Comparison of ENCODE assay signal across 16 mouse cellular contexts in the genomic region with DNA sequence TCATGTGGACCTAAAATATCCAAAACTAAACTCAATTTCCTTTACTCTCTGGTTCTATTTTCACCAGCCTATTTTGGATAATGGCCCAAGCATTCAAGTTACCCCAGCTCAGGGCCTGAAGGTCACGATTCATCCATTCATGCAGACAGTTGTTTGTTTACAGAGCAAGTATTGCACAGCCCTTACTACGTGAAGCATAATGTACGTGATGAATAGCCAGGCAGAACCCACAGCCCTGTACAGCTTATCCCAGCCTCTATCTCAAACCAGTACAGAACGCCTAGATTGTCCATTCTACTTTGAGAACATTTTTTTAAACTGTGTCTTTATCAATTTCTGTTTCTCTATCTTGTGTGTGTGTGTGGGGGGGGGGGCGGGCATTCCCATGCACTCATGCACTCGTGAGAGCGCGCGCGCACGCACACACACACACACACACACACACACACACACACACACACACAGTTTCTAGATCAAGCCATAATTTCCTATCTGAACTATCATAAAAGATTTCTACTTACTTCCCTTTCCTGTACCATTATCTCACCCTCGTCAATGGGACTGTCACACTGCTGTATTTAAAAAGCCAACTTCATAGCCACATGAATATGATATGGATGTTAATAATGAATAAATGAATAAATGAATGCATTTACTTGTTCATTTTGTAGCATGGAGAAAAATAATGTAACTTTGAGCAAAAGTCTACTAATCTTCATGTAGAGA.
"Had no signal": no experiment of that assay in that cellular context is flagged by ENCODE, and none has a peak within 500 bp of the region (broad histone marks: within the 10 kb centered on the region; RNA-seq: fewer than 3 reads in every experiment).

No protein-coding gene starts in this region.

- ATAC-seq: lung, postnatal 0 days; midbrain, embryonic 13.5 days; midbrain, embryonic 15.5 days had no signal

- H3K36me3 ChIP-seq: liver, embryonic 13.5 days; liver, embryonic 15.5 days; midbrain, embryonic 13.5 days; midbrain, embryonic 15.5 days; neural tube, embryonic 12.5 days; stomach, embryonic 15.5 days had no signal

- H3K9ac ChIP-seq: liver, embryonic 13.5 days; liver, embryonic 15.5 days; midbrain, embryonic 13.5 days; midbrain, embryonic 15.5 days; neural tube, embryonic 12.5 days; stomach, embryonic 15.5 days had no signal

- DNase-seq: liver, embryonic 13.5 days; lung, postnatal 36 days; right cerebral cortex, postnatal 14 days; thymus, adult 2 months; thymus, postnatal 25 days; thymus, postnatal 4 days had no signal

- H3K9me3 ChIP-seq: liver, embryonic 13.5 days; liver, embryonic 15.5 days; megakaryocyte, embryonic 14.5 days; midbrain, embryonic 13.5 days; midbrain, embryonic 15.5 days; neural tube, embryonic 12.5 days; stomach, embryonic 15.5 days had no signal

- H3K27ac ChIP-seq: liver, embryonic 13.5 days; liver, embryonic 15.5 days; macrophage; midbrain, embryonic 13.5 days; midbrain, embryonic 15.5 days; neural tube, embryonic 12.5 days; stomach, embryonic 15.5 days; stomach, postnatal 0 days had no signal

- H3K4me3 ChIP-seq: liver, embryonic 13.5 days; liver, embryonic 15.5 days; megakaryocyte, embryonic 14.5 days; midbrain, embryonic 13.5 days; midbrain, embryonic 15.5 days; neural tube, embryonic 12.5 days; stomach, embryonic 15.5 days had no signal

- H3K4me1 ChIP-seq: midbrain, embryonic 13.5 days; midbrain, embryonic 15.5 days; neural tube, embryonic 12.5 days; stomach, embryonic 15.5 days had no signal

- H3K4me2 ChIP-seq: liver, embryonic 13.5 days; liver, embryonic 15.5 days; midbrain, embryonic 11.5 days; midbrain, embryonic 13.5 days; midbrain, embryonic 15.5 days; neural tube, embryonic 12.5 days; stomach, embryonic 15.5 days had no signal

- H3K27me3 ChIP-seq: liver, embryonic 13.5 days; liver, embryonic 15.5 days; neural tube, embryonic 12.5 days; stomach, embryonic 15.5 days had no signal
